Mouse (Mus musculus) MEL (cell line): Measurements from ENCODE around the gene Upk3a. TPM values are rescaled to one million over a fixed set of nuclear protein-coding genes. Genes with fewer than 3 reads are reported as not detected.

Source experiments
- DNase-seq: peaks from one replicate; pipeline ENCODE4 v3.0.0; 2011; ENCODE audit warnings: low read depth, low spot score
- H3K27ac ChIP-seq: 2 replicates; pipeline ENCODE4 v1.5.1; 2012; ENCODE audit warnings: low read depth, mild to moderate bottlenecking, control low read depth, low read length, moderate library complexity; ENCODE audit not compliant: control insufficient read depth
- H3K27me3 ChIP-seq, 2 experiments: fragments of 150-350 bp in 1 of 2; sonication (generic) in 1 of 2; 2 replicates each; pipeline ENCODE4 v1.6.1; 2012; ENCODE audit warnings: low read length in 2 of 2, mild to moderate bottlenecking in 2 of 2, improper control_type of control experiment in 1 of 2, moderate library complexity in 1 of 2; ENCODE audit not compliant: insufficient read depth in 2 of 2, control insufficient read depth in 1 of 2
- H3K36me3 ChIP-seq, 2 experiments: 2 replicates each; pipeline ENCODE4 v1.6.1; 2012 to 2014; ENCODE audit warnings: low read length in 2 of 2, improper control_type of control experiment in 1 of 2, inconsistent platforms in 1 of 2, mild to moderate bottlenecking in 1 of 2; ENCODE audit not compliant: insufficient read depth in 2 of 2, control insufficient read depth in 1 of 2
- H3K4me1 ChIP-seq, 2 experiments: fragments of 150-350 bp in 1 of 2; sonication (generic) in 1 of 2; 2 replicates each; pipeline ENCODE4 v1.6.1; 2012; ENCODE audit warnings: low read length in 2 of 2, improper control_type of control experiment in 1 of 2, mild to moderate bottlenecking in 1 of 2; ENCODE audit not compliant: insufficient read depth in 2 of 2, control insufficient read depth in 1 of 2
- H3K4me3 ChIP-seq, 2 experiments: fragments of 150-350 bp in 1 of 2; sonication (generic) in 1 of 2; 2 replicates each; pipeline ENCODE4 v1.5.1; 2012; ENCODE audit warnings: low read depth in 2 of 2, low read length in 2 of 2, mild to moderate bottlenecking in 2 of 2, moderate library complexity in 2 of 2, control low read depth in 1 of 2, improper control_type of control experiment in 1 of 2; ENCODE audit not compliant: control insufficient read depth in 1 of 2, insufficient read depth in 1 of 2
- H3K79me2 ChIP-seq: 2 replicates; pipeline ENCODE4 v1.6.1; 2012; ENCODE audit warnings: mild to moderate bottlenecking, low read length, moderate library complexity; ENCODE audit not compliant: control insufficient read depth, poor library complexity, insufficient read depth
- H3K9ac ChIP-seq: 2 replicates; pipeline ENCODE4 v1.6.1; 2012; ENCODE audit warnings: low read depth, mild to moderate bottlenecking, control low read depth, low read length, moderate library complexity; ENCODE audit not compliant: control insufficient read depth, poor library complexity, severe bottlenecking
- H3K9me3 ChIP-seq: fragments of 150-350 bp; sonication (generic); replicated peaks from 2 replicates; pipeline ENCODE4 v1.6.1; 2012; ENCODE audit warnings: mild to moderate bottlenecking, low read length, improper control_type of control experiment, moderate library complexity; ENCODE audit not compliant: insufficient read depth
- BHLHE40 ChIP-seq: IDR thresholded peaks from 2 replicates; pipeline ENCODE4 v1.6.1; 2012; ENCODE audit warnings: low read depth, mild to moderate bottlenecking, inconsistent platforms, low read length, improper control_type of control experiment, borderline replicate concordance
- CHD1 ChIP-seq: IDR thresholded peaks from 2 replicates; pipeline ENCODE4 v1.6.1; 2012; ENCODE audit warnings: low read depth, mild to moderate bottlenecking, inconsistent platforms, low read length, improper control_type of control experiment
- ELF1 ChIP-seq: IDR thresholded peaks from 2 replicates; pipeline ENCODE4 v1.6.1; 2014; ENCODE audit warnings: low read depth, mild to moderate bottlenecking, inconsistent platforms, low read length, improper control_type of control experiment, moderate library complexity
- EP300 ChIP-seq, 2 experiments: IDR thresholded peaks; 2 replicates each; pipeline ENCODE4 v1.6.1; 2011; ENCODE audit warnings: improper control_type of control experiment in 2 of 2, low read length in 2 of 2, low read depth in 1 of 2, mild to moderate bottlenecking in 1 of 2
- GABPA ChIP-seq: IDR thresholded peaks from 2 replicates; pipeline ENCODE4 v1.6.1; 2012; ENCODE audit warnings: low read depth, mild to moderate bottlenecking, inconsistent platforms, low read length, improper control_type of control experiment, moderate library complexity
- GATA1 ChIP-seq: IDR thresholded peaks from 2 replicates; pipeline ENCODE4 v1.6.1; 2011; ENCODE audit warnings: low read depth, low read length, improper control_type of control experiment
- HCFC1 ChIP-seq: IDR thresholded peaks from 2 replicates; pipeline ENCODE4 v1.6.1; 2012; ENCODE audit warnings: low read depth, mild to moderate bottlenecking, inconsistent platforms, low read length, improper control_type of control experiment, moderate library complexity
- JUND ChIP-seq: IDR thresholded peaks from 2 replicates; pipeline ENCODE4 v1.6.1; 2011; ENCODE audit warnings: low read depth, mild to moderate bottlenecking, improper control_type of control experiment, low read length
- MAFK ChIP-seq: IDR thresholded peaks from 2 replicates; pipeline ENCODE4 v1.6.1; 2011; ENCODE audit warnings: low read depth, mild to moderate bottlenecking, low read length, improper control_type of control experiment, borderline replicate concordance
- MAX ChIP-seq: IDR thresholded peaks from 2 replicates; pipeline ENCODE4 v1.6.1; 2011; ENCODE audit warnings: low read length, improper control_type of control experiment
- MEF2A ChIP-seq: IDR thresholded peaks from 2 replicates; pipeline ENCODE4 v1.6.1; 2014; ENCODE audit warnings: low read depth, mild to moderate bottlenecking, inconsistent platforms, low read length, improper control_type of control experiment; ENCODE audit not compliant: poor library complexity, insufficient replicate concordance, severe bottlenecking; ENCODE audit errors: extremely low read depth
- MYB ChIP-seq: IDR thresholded peaks from 2 replicates; pipeline ENCODE4 v1.6.1; 2011; ENCODE audit warnings: mild to moderate bottlenecking, low read depth, low read length, improper control_type of control experiment
- NRF1 ChIP-seq: IDR thresholded peaks from 2 replicates; pipeline ENCODE4 v1.6.1; 2014; ENCODE audit warnings: low read depth, mild to moderate bottlenecking, inconsistent platforms, low read length, improper control_type of control experiment, moderate library complexity; ENCODE audit not compliant: poor library complexity, insufficient read depth, severe bottlenecking
- POLR2A ChIP-seq, 2 experiments: IDR thresholded peaks; 2 replicates each; pipeline ENCODE4 v1.6.1; 2011 to 2012; ENCODE audit warnings: low read length in 2 of 2, mild to moderate bottlenecking in 2 of 2, control low read depth in 1 of 2, improper control_type of control experiment in 1 of 2, low read depth in 1 of 2, moderate library complexity in 1 of 2; ENCODE audit not compliant: control insufficient read depth in 1 of 2, insufficient read depth in 1 of 2, poor library complexity in 1 of 2
- POLR2AphosphoS5 ChIP-seq: IDR thresholded peaks from 2 replicates; pipeline ENCODE4 v1.6.1; 2012; ENCODE audit warnings: low read depth, borderline replicate concordance, mild to moderate bottlenecking, inconsistent platforms, low read length, moderate library complexity, mixed read lengths
- SIN3A ChIP-seq: IDR thresholded peaks from 2 replicates; pipeline ENCODE4 v1.6.1; 2012; ENCODE audit warnings: low read length, improper control_type of control experiment, inconsistent platforms
- TBP ChIP-seq: IDR thresholded peaks from 2 replicates; pipeline ENCODE4 v1.8.0; 2011; ENCODE audit warnings: low read depth, low read length, improper control_type of control experiment
- TCF12 ChIP-seq: IDR thresholded peaks from 2 replicates; pipeline ENCODE4 v1.6.1; 2014; ENCODE audit warnings: low read depth, mild to moderate bottlenecking, inconsistent platforms, low read length, improper control_type of control experiment, moderate library complexity
- ZC3H11A ChIP-seq: IDR thresholded peaks from 2 replicates; pipeline ENCODE4 v1.6.1; 2012; ENCODE audit warnings: low read depth, mild to moderate bottlenecking, inconsistent platforms, low read length, improper control_type of control experiment
- ZNF384 ChIP-seq: IDR thresholded peaks from 2 replicates; pipeline ENCODE4 v1.6.1; 2012; ENCODE audit warnings: low read depth, mild to moderate bottlenecking, inconsistent platforms, low read length, improper control_type of control experiment
- polyA plus RNA-seq, 2 experiments: library from polyadenylated mRNA; stranded (reverse) in 1 of 2; unstranded in 1 of 2; fragments of >175 nt in 1 of 2; fragments of >200 nt in 1 of 2; gene quantifications; 2 replicates each; pipeline versions ENCODE4 v1.2.1 to v1.2.4; 2012; ENCODE audit warnings: low replicate concordance in 2 of 2, low read depth in 1 of 2; ENCODE audit not compliant: insufficient read length in 2 of 2, insufficient read depth in 1 of 2, missing spikeins in 1 of 2
- total RNA-seq: library from RNA; depleted of rRNA; stranded (reverse); fragments of 300-350 nt; gene quantifications from 2 replicates; pipeline ENCODE4 v1.2.3, GENCODE M21; 2012

Upk3a gene
- total and polyA plus RNA-seq, 3 experiments = not detected

DNA sequence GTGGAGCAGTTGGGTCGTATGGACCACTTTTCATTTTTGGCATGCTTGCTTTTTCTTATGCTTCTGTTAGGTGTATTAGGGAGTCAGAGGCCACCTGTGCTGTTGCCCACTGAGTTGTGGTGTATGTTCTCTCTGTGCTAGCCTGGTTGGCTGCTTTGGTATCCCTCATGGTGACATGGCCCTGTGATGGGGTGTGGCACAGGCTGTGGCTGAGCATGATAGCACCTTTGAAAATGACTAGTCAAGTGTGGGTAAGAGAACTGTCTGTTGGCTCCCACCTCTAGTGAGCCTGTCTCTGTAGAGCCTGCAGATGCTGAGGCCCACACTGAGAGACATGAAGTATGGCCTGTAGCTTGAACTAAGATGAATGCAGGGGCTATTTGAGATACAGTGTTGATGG lies 32.8 kb downstream of the Upk3a start:
- no peaks in the 10 kb centered on the region for H3K9me3 ChIP-seq
- H3K36me3 ChIP-seq = no peaks in the 10 kb centered on the region
- no peak overlapping the region for H3K9ac ChIP-seq
- H3K27ac ChIP-seq = no peak overlapping the region
- no peak for TF ChIP-seq POLR2AphosphoS5
- no peak for TF ChIP-seq TBP
- no peak for TF ChIP-seq HCFC1
- TF ChIP-seq ZC3H11A = no peak
- no peak for TF ChIP-seq EP300 (IDR thresholded peaks at IDR 0.05; ENCODE audit: low read depth in 1 of 2, low read length in 2 of 2)
- no peak for TF ChIP-seq MAFK
- TF ChIP-seq POLR2A (IDR thresholded peaks at IDR 0.05; ENCODE audit: control insufficient read depth in 1 of 2, insufficient read depth in 1 of 2, low read depth in 1 of 2, low read length in 2 of 2, poor library complexity in 1 of 2) = no peak
- no peak for TF ChIP-seq ZNF384
- TF ChIP-seq SIN3A = no peak
- no peak for TF ChIP-seq ELF1
- TF ChIP-seq MAX = no peak
- no peak for TF ChIP-seq JUND
- TF ChIP-seq CHD1 = no peak
- DNase-seq = no peak
- no peaks in the 10 kb centered on the region for H3K27me3 ChIP-seq
- no peak overlapping the region for H3K4me3 ChIP-seq
- no peaks in the 10 kb centered on the region for H3K4me1 ChIP-seq
- no peaks in the 10 kb centered on the region for H3K79me2 ChIP-seq

DNA sequence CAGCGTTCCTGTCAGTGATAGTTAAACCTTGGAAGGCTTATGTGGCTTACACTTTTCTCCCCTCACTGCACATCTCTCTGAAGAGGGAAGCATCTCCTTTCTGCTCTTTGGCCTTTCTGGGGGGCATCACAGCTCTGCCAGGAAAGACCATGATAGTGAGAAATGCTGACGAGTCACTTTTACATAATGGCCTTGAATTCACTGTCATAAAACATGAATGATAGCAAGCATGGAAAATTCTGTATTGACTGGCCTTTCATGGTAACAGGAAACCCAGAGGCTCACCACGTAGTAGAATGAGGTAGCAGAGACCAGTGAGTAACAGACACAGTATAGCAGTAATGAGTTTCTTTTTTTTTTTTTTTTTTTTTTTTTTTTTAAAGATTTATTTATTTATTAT lies 37.2 kb downstream of the Upk3a start:
- no peak overlapping the region for H3K27ac ChIP-seq
- H3K36me3 ChIP-seq = no peaks in the 10 kb centered on the region
- DNase-seq = no peak
- TF ChIP-seq GABPA = no peak
- TF ChIP-seq GATA1 = no peak
- no peak for TF ChIP-seq BHLHE40
- TF ChIP-seq NRF1 = no peak
- no peak for TF ChIP-seq ZNF384
- TF ChIP-seq TCF12 = no peak
- TF ChIP-seq EP300 (IDR thresholded peaks at IDR 0.05; ENCODE audit: low read depth in 1 of 2, low read length in 2 of 2) = no peak
- TF ChIP-seq TBP = no peak
- no peak for TF ChIP-seq MYB
- no peak for TF ChIP-seq ZC3H11A
- no peak for TF ChIP-seq MEF2A
- TF ChIP-seq JUND = no peak
- TF ChIP-seq HCFC1 = no peak
- H3K4me3 ChIP-seq = no peak overlapping the region
- H3K4me1 ChIP-seq = no peaks in the 10 kb centered on the region
- no peaks in the 10 kb centered on the region for H3K9me3 ChIP-seq
- no peaks in the 10 kb centered on the region for H3K79me2 ChIP-seq
- no peak overlapping the region for H3K9ac ChIP-seq
- H3K27me3 ChIP-seq = no peaks in the 10 kb centered on the region
